Mouse (Mus musculus) kidney, postnatal 25 days (tissue): ENCODE measurements around the gene Mdc1.

Experiments
- DNase-seq, 2 experiments: peaks; one replicate each; pipeline ENCODE4 v3.0.0; 2021; ENCODE audit warnings: mixed read lengths in 2 of 2

Gene Mdc1

GRCm38 (mm10) chr17:35841076-35841950, at the start of gene Mdc1:
Mdc1 (plus strand) TSS chr17:35841515.
- DNase-seq, result peak; percentile 100

DNA sequence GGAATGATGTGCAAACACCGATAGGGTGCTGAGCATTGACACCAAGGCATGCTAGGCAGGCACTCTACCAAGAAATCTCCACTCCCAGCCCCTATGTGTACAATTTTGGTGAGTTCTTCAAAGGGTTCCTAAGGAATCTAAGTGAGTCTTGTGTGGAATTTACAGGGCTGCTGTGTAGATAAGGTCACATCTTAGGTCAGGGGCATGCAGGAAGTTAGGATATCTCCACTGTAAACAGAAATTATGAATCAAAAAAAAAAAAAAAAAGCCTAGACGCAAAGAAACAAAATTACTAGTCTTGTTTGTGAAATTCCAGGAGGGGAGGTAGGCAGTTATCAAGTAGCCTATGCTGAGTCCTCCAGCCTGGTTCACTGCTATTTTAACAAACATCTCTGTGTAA, 48.5 kb upstream of the Mdc1 start:
- DNase-seq, result no peak

GRCm38 (mm10) chr17:35795099-35795498, 46.2 kb upstream of the Mdc1 start:
- no peak for DNase-seq

- no peak for DNase-seq
Measured at GRCm38 (mm10) chr17:35795656-35796055, 45.7 kb upstream of the Mdc1 start.

DNA sequence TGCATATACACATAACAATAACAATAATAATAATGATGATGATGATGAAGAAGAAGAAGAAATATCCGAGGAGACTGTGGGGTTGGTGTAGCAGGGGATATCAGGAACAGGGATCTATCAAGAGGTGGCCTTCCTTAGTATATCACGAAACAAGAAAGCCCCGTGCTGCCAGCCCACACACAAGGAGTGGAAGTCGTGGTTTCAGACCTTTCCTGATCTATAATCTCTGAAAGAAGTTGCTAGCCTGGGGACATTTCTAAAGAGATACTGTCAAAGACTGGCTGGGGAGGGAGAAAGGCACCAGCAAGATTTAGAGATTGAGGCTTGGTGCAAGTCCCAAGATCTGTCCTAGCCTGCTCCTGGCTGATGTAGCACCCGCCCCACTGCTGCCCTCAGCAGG, 44.5 kb upstream of the Mdc1 start:
- DNase-seq, result peak in 1 of 2 experiments; percentile 21

- DNase-seq, result no peak
Measured at GRCm38 (mm10) chr17:35800905-35801304, 40.4 kb upstream of the Mdc1 start.

DNA sequence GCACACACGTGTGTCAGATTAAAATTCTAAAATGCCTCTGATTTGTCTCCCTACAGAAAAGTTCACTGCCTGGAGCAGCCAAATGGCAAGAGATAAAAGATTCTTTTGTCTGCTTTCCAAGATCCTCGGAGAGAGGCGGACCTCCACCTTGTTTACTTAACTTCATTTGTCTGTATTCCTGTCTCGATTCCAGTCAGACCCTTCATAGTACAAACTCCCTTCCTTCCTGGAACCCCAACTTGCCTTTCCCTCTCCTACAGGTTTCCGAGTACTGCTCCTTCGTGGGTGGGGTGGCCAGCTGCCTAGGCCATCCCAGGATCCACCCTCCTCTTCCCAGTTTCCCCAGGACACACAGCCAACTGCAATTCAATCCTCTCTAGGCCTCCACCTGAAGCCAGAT, 38.3 kb upstream of the Mdc1 start:
- DNase-seq, result peak in 1 of 2 experiments; percentile 69

- peak in 1 of 2 experiments; percentile 36 for DNase-seq
Measured at GRCm38 (mm10) chr17:35803858-35804399, 37.4 kb upstream of the Mdc1 start.

DNA sequence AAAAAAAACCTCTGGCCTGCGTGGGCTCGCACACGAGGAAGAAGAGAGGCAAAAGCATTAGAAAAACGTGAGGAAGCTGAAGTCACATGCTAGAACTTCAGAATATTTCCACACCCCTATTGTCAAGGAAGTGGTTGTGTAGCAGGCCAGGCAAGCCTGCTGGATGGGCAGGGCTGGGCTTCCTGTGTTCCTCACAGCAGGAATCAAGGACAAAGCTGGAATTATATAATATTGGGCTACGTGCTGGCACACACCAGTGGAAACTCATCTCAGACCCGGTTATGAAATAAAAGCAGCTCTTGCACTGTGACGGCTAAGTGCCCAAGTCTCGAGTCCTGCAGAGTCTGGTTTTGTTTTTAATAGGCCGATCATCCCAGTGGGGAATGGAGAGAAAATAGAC, 33.2 kb upstream of the Mdc1 start:
- DNase-seq, result peak; percentile 54 to 90

DNA sequence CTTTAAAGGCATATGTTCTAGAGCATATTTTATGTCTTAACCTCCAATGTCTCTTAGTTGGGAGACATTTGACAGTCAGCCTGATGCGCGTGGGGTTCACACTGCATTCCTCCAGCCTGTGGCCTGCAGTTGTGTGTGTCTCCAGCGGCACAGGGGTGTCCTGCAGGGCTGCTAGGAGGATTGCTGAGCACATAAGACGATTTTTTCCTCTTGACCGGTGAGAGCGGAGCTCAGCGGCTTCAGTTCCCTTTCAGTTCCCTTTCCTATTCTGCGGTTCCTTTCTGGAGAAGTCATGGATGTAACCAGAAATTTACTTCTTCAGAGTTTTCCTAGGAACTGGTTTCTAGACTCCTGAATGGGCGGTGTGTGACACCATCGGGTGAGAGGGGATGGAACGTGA, 31.9 kb upstream of the Mdc1 start:
- DNase-seq, result no peak

DNA sequence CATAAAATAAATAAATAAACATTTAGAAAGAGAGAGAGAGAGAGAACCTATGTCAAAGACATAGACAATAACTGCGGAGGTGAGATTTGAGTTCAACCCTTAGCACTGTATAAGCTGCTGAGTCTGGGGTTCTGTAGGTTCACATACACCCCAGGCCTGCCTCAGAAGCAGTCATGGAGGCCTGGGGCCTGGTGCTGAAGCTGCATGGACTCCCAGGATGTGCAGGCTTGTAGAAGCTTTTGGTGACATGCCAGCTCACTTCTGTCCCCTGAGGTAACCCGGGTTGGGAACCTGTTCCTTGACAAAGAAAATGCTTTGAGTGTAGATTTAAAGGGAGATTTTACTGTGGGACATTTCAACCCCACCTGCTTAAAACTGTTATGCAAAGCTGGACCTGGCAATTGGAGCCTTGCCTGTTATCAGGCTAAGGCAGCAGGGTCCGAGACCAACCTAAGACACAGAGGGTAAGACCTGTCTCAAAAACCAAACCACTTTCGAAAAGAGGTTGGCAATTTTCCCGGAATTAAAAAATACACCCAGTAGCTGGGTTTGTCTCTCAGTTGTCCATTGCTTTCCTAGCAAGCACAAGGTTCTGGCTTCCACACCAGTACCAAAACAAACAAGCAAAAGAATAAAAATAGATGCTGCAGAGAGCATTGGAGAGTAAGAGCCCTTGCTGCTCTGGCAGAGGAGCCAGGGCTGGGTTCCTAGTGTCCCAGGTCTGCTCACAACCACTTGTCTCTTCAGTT, 30.2 kb upstream of the Mdc1 start:
- peak in 1 of 2 experiments; percentile 43 for DNase-seq

DNA sequence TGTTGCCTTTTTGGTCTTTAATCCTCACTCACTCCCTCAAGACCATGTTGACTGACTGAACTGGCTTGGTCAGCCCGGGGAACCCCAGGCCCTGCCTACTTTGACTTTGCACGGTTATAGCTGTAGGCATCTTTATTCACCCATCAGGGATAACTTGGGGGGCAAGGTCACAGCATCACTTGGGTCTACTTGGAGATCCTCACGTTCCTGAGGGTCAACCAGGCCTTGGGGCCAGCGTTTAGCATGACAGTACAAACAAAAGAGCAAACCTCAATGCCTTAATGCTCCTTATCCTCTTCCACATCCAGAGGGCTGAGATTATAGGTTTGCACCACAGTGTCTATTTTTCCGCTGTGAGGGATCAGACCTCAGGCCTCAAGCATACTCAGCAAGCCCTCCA, 29.0 kb upstream of the Mdc1 start:
- peak in 1 of 2 experiments; percentile 24 for DNase-seq

GRCm38 (mm10) chr17:35812736-35813135, 28.6 kb upstream of the Mdc1 start:
- peak; percentile 13 to 61 for DNase-seq

DNA sequence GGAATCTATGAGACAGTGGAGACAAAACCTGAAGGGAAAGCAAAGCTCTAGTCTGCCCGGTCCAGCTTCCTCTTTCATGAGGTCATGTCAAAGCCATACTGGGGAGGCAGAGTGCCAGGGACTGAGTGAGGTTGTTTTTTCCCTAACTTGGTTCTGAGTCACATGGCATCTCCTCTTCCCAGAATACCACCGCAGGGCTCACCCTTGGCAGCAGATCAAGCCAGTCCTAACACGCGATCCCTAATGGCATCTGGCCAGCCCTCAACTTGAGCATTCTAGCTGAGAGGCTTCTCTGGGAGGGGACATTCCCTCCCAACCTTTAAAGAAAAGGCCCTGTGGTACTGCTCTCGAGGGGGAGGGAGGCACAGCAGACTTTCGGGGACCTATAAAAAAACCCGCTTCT, 28.1 kb upstream of the Mdc1 start:
- peak; percentile 98 to 99 for DNase-seq

DNA sequence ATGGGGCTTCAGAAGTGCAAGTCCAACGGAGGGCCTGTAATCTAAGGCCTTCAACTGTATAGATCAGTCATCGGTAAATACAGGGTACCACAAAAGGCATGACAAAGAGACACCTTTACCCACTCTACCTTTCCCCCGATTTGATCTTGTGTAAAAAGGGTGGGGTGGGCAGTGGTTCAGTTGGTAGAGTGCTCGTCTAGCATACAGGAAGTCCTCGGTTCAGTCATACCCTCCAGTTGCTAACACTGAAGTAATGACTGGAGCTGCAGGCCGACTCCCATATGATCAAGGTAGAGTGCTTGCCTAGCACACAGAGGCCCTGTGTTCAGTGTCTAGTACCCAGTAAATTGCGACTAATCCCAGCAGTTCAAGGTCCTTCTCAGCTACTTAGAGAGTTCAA, 27.7 kb upstream of the Mdc1 start:
- DNase-seq, result no peak

DNA sequence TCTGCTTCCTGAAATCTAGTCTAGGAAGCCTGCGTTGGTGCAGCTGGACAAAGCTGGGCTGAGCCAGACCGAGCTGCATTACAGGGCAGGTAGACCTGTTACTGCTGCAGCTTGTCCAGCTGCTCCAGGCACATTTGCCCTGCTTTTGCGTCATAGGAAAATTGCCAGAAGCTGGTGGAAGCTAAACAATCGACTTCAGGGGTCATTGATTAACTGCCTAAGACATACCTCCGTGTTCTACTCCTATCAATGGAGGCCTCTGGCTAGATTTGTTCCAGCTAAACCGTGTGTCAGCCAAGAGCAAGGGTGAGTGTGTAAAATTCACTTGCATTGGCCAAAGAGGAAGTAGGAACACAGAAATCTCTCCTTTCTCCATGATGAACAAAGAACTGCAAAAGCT, 26.6 kb upstream of the Mdc1 start:
- peak; percentile 70 to 90 for DNase-seq

- DNase-seq, result peak in 1 of 2 experiments; percentile 29
Measured at GRCm38 (mm10) chr17:35815836-35816235, 25.5 kb upstream of the Mdc1 start.

DNA sequence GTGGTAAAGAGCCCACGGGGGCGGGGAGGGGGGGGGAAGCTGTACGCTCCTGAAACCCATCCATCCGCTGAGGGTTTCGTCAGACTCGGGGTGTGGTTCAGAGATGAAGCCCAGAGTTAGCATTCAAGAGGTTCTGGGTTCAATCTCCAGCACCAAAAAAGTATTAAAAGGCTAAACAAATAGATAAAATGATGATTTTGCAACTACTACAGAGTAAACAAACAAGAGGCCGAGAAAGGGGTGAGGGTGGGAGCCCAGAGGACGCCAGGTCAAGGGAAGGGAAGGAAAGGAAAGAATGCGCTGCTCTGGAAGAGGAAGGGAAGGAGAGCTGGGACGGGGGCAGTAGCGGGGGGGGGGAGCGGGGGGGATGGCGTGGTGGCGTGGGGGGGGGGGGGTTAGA, 24.6 kb upstream of the Mdc1 start:
- DNase-seq, result peak; percentile 41 to 73

DNA sequence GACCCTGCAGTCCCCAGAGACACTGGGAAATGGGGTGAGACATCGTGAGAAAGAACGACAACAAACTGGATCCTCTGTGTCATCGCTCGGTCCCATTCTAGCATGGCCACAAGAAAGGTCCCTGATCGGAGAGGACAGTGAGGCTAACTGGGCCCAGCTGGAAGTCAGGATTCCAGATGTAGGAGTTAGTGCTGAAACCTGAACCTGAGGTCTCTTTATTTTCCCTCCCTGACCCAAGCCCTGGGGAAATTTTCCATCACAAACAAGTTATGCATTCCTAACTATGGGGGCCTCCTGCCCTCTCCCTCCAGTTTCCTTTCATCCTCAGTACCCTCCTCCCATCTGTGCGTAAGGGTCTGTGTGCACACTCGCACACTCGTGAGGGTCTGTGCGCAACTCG, 24.1 kb upstream of the Mdc1 start:
- DNase-seq, result peak; percentile 29 to 67

- DNase-seq, result no peak
Measured at GRCm38 (mm10) chr17:35820111-35820510, 21.2 kb upstream of the Mdc1 start.

- peak; percentile 92 to 97 for DNase-seq
Measured at GRCm38 (mm10) chr17:35821439-35822430, 19.6 kb upstream of the Mdc1 start, which contains the start of gene Ier3. Ier3 (plus strand) TSS chr17:35821684.

- no peak for DNase-seq
Measured at GRCm38 (mm10) chr17:35822564-35822963, 18.8 kb upstream of the Mdc1 start.
